Mouse (Mus musculus) E14TG2a.4 (cell line): ENCODE measurements around the gene Ifitm3.

Experiments used
- H3K27me3 ChIP-seq: 2 replicates; pipeline ENCODE4 v1.6.1; 2014; ENCODE audit warnings: low read length, control low read depth; ENCODE audit not compliant: insufficient read depth
- H3K36me3 ChIP-seq: 2 replicates; pipeline ENCODE4 v1.6.1; 2014; ENCODE audit warnings: low read length, control low read depth; ENCODE audit not compliant: insufficient read depth
- H3K4me1 ChIP-seq: replicated peaks from 2 replicates; pipeline ENCODE4 v1.6.1; 2014; ENCODE audit warnings: low read depth, low read length, control low read depth
- H3K4me3 ChIP-seq: replicated peaks from 2 replicates; pipeline ENCODE4 v1.5.1; 2014; ENCODE audit warnings: mild to moderate bottlenecking, low read length
- H3K9me3 ChIP-seq: 2 replicates; pipeline ENCODE4 v1.6.1; 2014; ENCODE audit warnings: low read length, control low read depth
- CTCF ChIP-seq: conservative IDR thresholded peaks from 2 replicates; pipeline ENCODE4 v1.5.1; 2014; ENCODE audit warnings: low read length
- NANOG ChIP-seq: IDR thresholded peaks from 2 replicates; pipeline ENCODE4 v1.6.1; 2014; ENCODE audit warnings: borderline replicate concordance, low read length, mixed read lengths
- POU5F1 ChIP-seq: IDR thresholded peaks from 2 replicates; pipeline ENCODE4 v1.6.1; 2014; ENCODE audit warnings: low read length, borderline replicate concordance

Ifitm3 gene

DNA sequence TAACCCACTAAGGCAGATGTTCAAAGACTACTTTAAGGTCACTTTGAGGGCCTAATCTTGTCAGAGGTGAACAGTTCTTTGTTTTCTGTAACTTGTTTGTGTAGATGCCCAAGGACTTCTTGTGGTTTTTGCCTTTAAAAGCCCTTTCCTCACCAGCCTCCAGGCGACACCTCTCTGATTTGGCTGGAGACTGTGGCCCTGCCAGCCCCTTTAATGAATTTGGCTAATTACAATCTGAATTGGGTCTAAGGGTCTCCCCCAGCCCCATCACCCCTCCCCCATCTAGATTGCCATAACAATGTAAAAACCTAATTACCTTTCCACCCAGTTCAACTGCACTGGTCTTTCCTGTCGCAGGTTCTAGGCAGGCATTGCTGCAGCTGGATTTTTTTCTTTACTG lies 47.8 kb downstream of the Ifitm3 start:
- TF ChIP-seq NANOG (no peak), CTCF (no peak), POU5F1 (no peak; the same call in 1 of the 2 replicates)
- Histone ChIP-seq H3K9me3 (no peaks in the 10 kb centered on the region), H3K27me3 (no peaks in the 10 kb centered on the region), H3K4me1 (peaks cover 91% of the 10 kb centered on the region), H3K36me3 (no peaks in the 10 kb centered on the region), H3K4me3 (peak overlapping the region; percentile 72)

DNA sequence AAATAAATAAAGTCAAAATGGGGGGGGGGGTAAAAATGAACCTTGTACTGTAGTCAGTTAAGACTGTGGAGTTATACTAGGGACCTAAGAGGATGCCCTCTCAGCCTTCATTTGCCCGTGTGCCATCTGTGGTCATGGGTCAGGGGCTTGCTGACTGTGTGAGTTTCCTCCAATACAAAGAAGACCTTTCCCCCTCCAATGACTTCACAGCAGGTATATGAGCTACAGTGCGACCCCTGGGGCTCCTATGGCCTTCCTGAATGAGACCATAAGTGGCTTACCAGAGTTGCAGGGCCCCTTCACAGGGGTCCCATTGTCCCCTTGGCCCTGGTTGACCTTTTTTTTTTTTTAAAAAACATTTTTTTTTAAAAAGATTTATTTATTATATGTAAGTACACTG lies 49.2 kb downstream of the Ifitm3 start:
- H3K4me1 ChIP-seq: peaks cover 90% of the 10 kb centered on the region
- no peak for TF ChIP-seq CTCF
- peak; percentile 67; the same call in 1 of the 2 replicates for TF ChIP-seq NANOG
- H3K36me3 ChIP-seq: no peaks in the 10 kb centered on the region
- H3K27me3 ChIP-seq: no peaks in the 10 kb centered on the region
- no peak overlapping the region for H3K4me3 ChIP-seq
- no peaks in the 10 kb centered on the region for H3K9me3 ChIP-seq

DNA sequence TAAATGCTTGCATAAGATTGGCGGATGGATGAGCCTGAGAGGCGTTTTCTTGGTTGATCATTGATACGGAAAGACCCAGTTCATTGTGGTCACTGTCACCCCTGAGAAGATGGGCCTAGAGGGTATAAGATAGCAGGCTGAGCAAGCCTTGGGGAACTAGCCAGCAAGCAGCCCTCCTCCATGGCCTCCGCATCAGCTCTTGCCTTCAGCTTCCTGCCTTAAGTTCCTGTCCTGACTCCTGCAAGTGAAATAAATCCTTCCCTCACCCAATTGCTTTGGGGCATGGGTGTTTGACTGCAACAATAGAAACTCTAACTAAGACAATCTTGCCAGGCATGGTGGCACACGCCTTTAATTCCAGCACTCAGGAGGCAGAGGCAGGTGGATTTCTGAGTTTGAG lies 50.5 kb downstream of the Ifitm3 start:
- Histone ChIP-seq H3K4me1 (peaks cover 81% of the 10 kb centered on the region), H3K27me3 (no peaks in the 10 kb centered on the region), H3K4me3 (no peak overlapping the region), H3K36me3 (no peaks in the 10 kb centered on the region), H3K9me3 (no peaks in the 10 kb centered on the region)
- TF ChIP-seq NANOG (no peak), POU5F1 (no peak), CTCF (no peak)
